Comparison of ENCODE assay signal across 20 mouse cellular contexts in the genomic region with DNA sequence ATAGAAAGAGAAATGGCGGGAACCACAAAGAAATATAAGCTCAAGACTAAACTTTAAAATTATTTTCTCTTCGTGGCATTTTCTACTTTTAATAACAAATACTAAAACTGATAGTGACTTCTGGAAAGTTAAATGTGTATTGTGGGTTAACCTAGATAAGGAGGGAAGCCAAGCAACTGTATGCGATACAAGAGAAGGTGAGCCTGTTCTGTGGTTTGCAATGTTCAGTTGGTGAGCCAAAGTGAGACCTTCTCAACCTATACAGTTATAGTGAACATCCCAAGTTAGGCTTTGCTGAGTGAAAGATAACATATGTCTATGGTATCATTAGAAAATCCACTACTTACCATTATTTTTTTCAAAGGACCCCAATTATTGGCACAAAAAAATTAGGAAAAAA.
"Had no signal": no experiment of that assay in that cellular context is flagged by ENCODE, and none has a peak within 500 bp of the region (broad histone marks: within the 10 kb centered on the region; RNA-seq: fewer than 3 reads in every experiment).

No protein-coding gene starts in this region.

- H3K4me3 ChIP-seq: limb, embryonic 12.5 days; limb, embryonic 15.5 days; lung, embryonic 15.5 days; midbrain, embryonic 12.5 days; midbrain, embryonic 15.5 days; neural tube, embryonic 12.5 days; stomach, embryonic 15.5 days had no signal

- H3K4me1 ChIP-seq: limb, embryonic 12.5 days; limb, embryonic 15.5 days; lung, embryonic 15.5 days; midbrain, embryonic 12.5 days; midbrain, embryonic 15.5 days; neural tube, embryonic 12.5 days; stomach, embryonic 15.5 days had no signal

- H3K27me3 ChIP-seq: limb, embryonic 12.5 days; limb, embryonic 15.5 days; lung, embryonic 15.5 days; midbrain, embryonic 12.5 days; midbrain, embryonic 15.5 days; neural tube, embryonic 12.5 days; stomach, embryonic 15.5 days had no signal

- ATAC-seq: intestine, embryonic 16.5 days; midbrain, embryonic 15.5 days had no signal

- H3K4me2 ChIP-seq: limb, embryonic 12.5 days; limb, embryonic 15.5 days; lung, embryonic 15.5 days; midbrain, embryonic 12.5 days; midbrain, embryonic 15.5 days; neural tube, embryonic 12.5 days; stomach, embryonic 15.5 days had no signal

- DNase-seq: kidney, adult 18-20 months; kidney, adult 9 months; kidney, postnatal 14 days; kidney, postnatal 4 days; left cerebral cortex, postnatal 4 days; lung, adult 18-20 months; lung, postnatal 10 days; lung, postnatal 36 days; retina, postnatal 1 day; right cerebral cortex, postnatal 25 days; spleen, adult 18-20 months; thymus, postnatal 25 days had no signal

- H3K9me3 ChIP-seq: limb, embryonic 12.5 days; limb, embryonic 15.5 days; lung, embryonic 15.5 days; midbrain, embryonic 12.5 days; midbrain, embryonic 15.5 days; neural tube, embryonic 12.5 days; stomach, embryonic 15.5 days had no signal

- H3K36me3 ChIP-seq: limb, embryonic 12.5 days; limb, embryonic 15.5 days; lung, embryonic 15.5 days; midbrain, embryonic 12.5 days; midbrain, embryonic 15.5 days; neural tube, embryonic 12.5 days; stomach, embryonic 15.5 days had no signal

- H3K27ac ChIP-seq: limb, embryonic 12.5 days; limb, embryonic 15.5 days; lung, embryonic 15.5 days; midbrain, embryonic 12.5 days; midbrain, embryonic 15.5 days; neural tube, embryonic 12.5 days; stomach, embryonic 15.5 days had no signal

- H3K9ac ChIP-seq: limb, embryonic 12.5 days; limb, embryonic 15.5 days; lung, embryonic 15.5 days; midbrain, embryonic 12.5 days; midbrain, embryonic 15.5 days; neural tube, embryonic 12.5 days; stomach, embryonic 15.5 days had no signal
